Mouse (Mus musculus): ENCODE measurements at regions not wholly inside any gene's neighbourhood (a gene's known extent, or its start where the extent isn't known, plus 50 kb on each side); places are given as distances from the start of the nearest gene placed in this dataset.

GRCm38 (mm10) chr10:121150668-121151067 lies 116.9 kb downstream of the Wif1 start:
- dilution Hi-C loops (cut with MboI; ENCODE audit: extremely low pct_ligation_motif_present, extremely low pct_unique_long_range_greater_than_20kb, low sequenced_read_pairs), result no loop called here
- no peak for DNase-seq (ENCODE audit: extremely low read depth)
- Histone ChIP-seq H3K79me2 (replicated peaks; ENCODE audit: control insufficient read depth, extremely low read depth, insufficient read depth, poor library complexity, severe bottlenecking) (no peaks in the 10 kb centered on the region), H3K27ac (ENCODE audit: insufficient read depth, low read depth) (no peak overlapping the region), H3K27me3 (replicated peaks) (no peaks in the 10 kb centered on the region), H3K4me1 (ENCODE audit: control insufficient read depth in 1 of 2, insufficient read depth in 2 of 2) (no peaks in the 10 kb centered on the region), H3K9me3 (replicated peaks; ENCODE audit: low read length) (peaks cover 3% of the 10 kb centered on the region), H3K9ac (ENCODE audit: insufficient read depth, low read depth) (no peak overlapping the region), H3K36me3 (replicated peaks in 1 of 2; ENCODE audit: control insufficient read depth in 1 of 2, insufficient read depth in 1 of 2, low read length in 1 of 2) (no peaks in the 10 kb centered on the region), H3K4me2 (ENCODE audit: insufficient read depth, low read depth, poor library complexity, severe bottlenecking) (no peak overlapping the region), H3K4me3 (replicated peaks in 1 of 3; ENCODE audit: low read depth in 2 of 3, low read length in 2 of 3, poor library complexity in 1 of 3) (no peak overlapping the region)
- TF ChIP-seq CHD1 (IDR thresholded peaks at IDR 0.05; ENCODE audit: low read depth, low read length) (no peak), ELF1 (IDR thresholded peaks at IDR 0.05; ENCODE audit: low read depth, low read length) (no peak)
- in situ Hi-C loops (cut with MboI; ENCODE audit: low pct_ligation_motif_present, low pct_unique_long_range_greater_than_20kb, low sequenced_read_pairs), result no loop called here

DNA sequence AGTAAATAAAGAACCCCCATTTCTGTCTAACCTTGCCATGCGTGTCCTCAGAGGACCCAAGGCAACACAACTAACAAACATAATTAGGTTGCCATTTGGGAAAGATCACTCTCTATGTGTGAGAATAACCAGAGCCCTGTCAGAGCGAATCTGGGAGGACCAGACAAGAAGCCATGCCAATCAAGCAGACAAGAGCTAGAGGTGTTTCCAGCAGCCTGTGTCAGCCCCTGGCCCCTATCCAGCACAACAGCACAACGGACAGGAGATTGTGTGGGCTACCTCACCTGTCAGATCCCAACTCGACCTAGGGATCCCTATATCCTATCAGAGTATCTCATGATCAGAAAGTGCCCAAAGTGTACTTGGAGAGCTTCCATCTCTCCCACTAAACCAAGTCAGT lies 119.9 kb downstream of the Wif1 start:
- no peaks in the 10 kb centered on the region for H3K27me3 ChIP-seq (replicated peaks)
- no peak overlapping the region for H3K9ac ChIP-seq (ENCODE audit: insufficient read depth, low read depth)
- H3K4me3 ChIP-seq (replicated peaks in 1 of 3; ENCODE audit: low read depth in 2 of 3, low read length in 2 of 3, poor library complexity in 1 of 3), result no peak overlapping the region
- H3K36me3 ChIP-seq (replicated peaks in 1 of 2; ENCODE audit: control insufficient read depth in 1 of 2, insufficient read depth in 1 of 2, low read length in 1 of 2), result no peaks in the 10 kb centered on the region
- TF ChIP-seq EP300 (IDR thresholded peaks at IDR 0.05; ENCODE audit: low read length) (no peak), CTCF (conservative IDR thresholded peaks at IDR 0.05 in 1 of 2, IDR thresholded peaks at IDR 0.05 in 1 of 2; ENCODE audit: low read depth in 2 of 2, low read length in 2 of 2) (no peak), MYC (IDR thresholded peaks at IDR 0.05; ENCODE audit: low read depth, low read length) (no peak), MAX (IDR thresholded peaks at IDR 0.05; ENCODE audit: low read length) (no peak), JUND (conservative IDR thresholded peaks at IDR 0.05; ENCODE audit: low read depth, low read length) (no peak), SIN3A (IDR thresholded peaks at IDR 0.05; ENCODE audit: low read length) (no peak), TBP (conservative IDR thresholded peaks at IDR 0.05; ENCODE audit: low read depth, low read length) (no peak), TCF12 (IDR thresholded peaks at IDR 0.05; ENCODE audit: low read depth, low read length) (no peak), NRF1 (IDR thresholded peaks at IDR 0.05; ENCODE audit: low read depth, low read length) (no peak), CHD1 (IDR thresholded peaks at IDR 0.05; ENCODE audit: low read depth, low read length) (no peak), MAZ (IDR thresholded peaks at IDR 0.05; ENCODE audit: low read depth, low read length) (no peak), USF1 (IDR thresholded peaks at IDR 0.05; ENCODE audit: low read depth, low read length) (no peak), ZKSCAN1 (IDR thresholded peaks at IDR 0.05; ENCODE audit: borderline replicate concordance, low read depth, low read length) (no peak), USF2 (conservative IDR thresholded peaks at IDR 0.05; ENCODE audit: low read depth, low read length) (no peak), CHD2 (IDR thresholded peaks at IDR 0.05; ENCODE audit: low read length) (no peak), E2F4 (IDR thresholded peaks at IDR 0.05; ENCODE audit: insufficient replicate concordance, low read depth, low read length) (no peak), JUN (IDR thresholded peaks at IDR 0.05; ENCODE audit: insufficient read depth, low read depth, low read length) (no peak), GABPA (IDR thresholded peaks at IDR 0.05; ENCODE audit: insufficient replicate concordance, low read depth, low read length) (no peak)
- H3K4me2 ChIP-seq (ENCODE audit: insufficient read depth, low read depth, poor library complexity, severe bottlenecking), result no peak overlapping the region
- H3K9me3 ChIP-seq (replicated peaks; ENCODE audit: low read length), result peaks cover 6% of the 10 kb centered on the region
- H3K79me2 ChIP-seq (replicated peaks; ENCODE audit: control insufficient read depth, extremely low read depth, insufficient read depth, poor library complexity, severe bottlenecking), result no peaks in the 10 kb centered on the region
- in situ Hi-C loops (cut with MboI; ENCODE audit: low pct_ligation_motif_present, low pct_unique_long_range_greater_than_20kb, low sequenced_read_pairs) (no loop called here), dilution Hi-C loops (cut with MboI; ENCODE audit: extremely low pct_ligation_motif_present, extremely low pct_unique_long_range_greater_than_20kb, low sequenced_read_pairs) (no loop called here)
- DNase-seq (ENCODE audit: extremely low read depth), result no peak
- H3K4me1 ChIP-seq (ENCODE audit: control insufficient read depth in 1 of 2, insufficient read depth in 2 of 2), result no peaks in the 10 kb centered on the region
- no peak overlapping the region for H3K27ac ChIP-seq (ENCODE audit: insufficient read depth, low read depth)
